Mouse (Mus musculus): Measurements from ENCODE around the gene Slc7a5.

The Slc7a5 gene

GRCm38 (mm10) chr8:121856071-121856746 is 51.3 kb downstream of the Slc7a5 start:
- in situ Hi-C loops (cut with MboI; ENCODE audit: low sequenced_read_pairs), result loop anchor here (10.0 kb wide), 1 partner anchor 69 kb away; no protein-coding TSS in a partner anchor

GRCm38 (mm10) chr8:121853586-121853985 is 53.9 kb downstream of the Slc7a5 start:
- in situ Hi-C loops (cut with MboI; ENCODE audit: low sequenced_read_pairs), result loop anchor here (10.0 kb wide), 1 partner anchor 71 kb away; no protein-coding TSS in a partner anchor

GRCm38 (mm10) chr8:121852464-121852863 is 55.0 kb downstream of the Slc7a5 start:
- in situ Hi-C loops (cut with MboI; ENCODE audit: low sequenced_read_pairs), result loop anchor here (10.0 kb wide), 1 partner anchor 72 kb away; no protein-coding TSS in a partner anchor

- in situ Hi-C loops (cut with MboI; ENCODE audit: low sequenced_read_pairs), result loop anchor here (10.0 kb wide), 1 partner anchor 73 kb away; no protein-coding TSS in a partner anchor
These were observed 55.8 kb downstream of the Slc7a5 start for GRCm38 (mm10) chr8:121851716-121852115.

GRCm38 (mm10) chr8:121850821-121851470 is 56.5 kb downstream of the Slc7a5 start:
- in situ Hi-C loops (cut with MboI; ENCODE audit: low sequenced_read_pairs), result loop anchor here (10.0 kb wide), 1 partner anchor 74 kb away; no protein-coding TSS in a partner anchor

- in situ Hi-C loops (cut with MboI; ENCODE audit: low sequenced_read_pairs), result loop anchor here (10.0 kb wide), 1 partner anchor 74 kb away; no protein-coding TSS in a partner anchor
These were observed 57.1 kb downstream of the Slc7a5 start for GRCm38 (mm10) chr8:121850436-121850820.

- in situ Hi-C loops (cut with MboI; ENCODE audit: low sequenced_read_pairs), result loop anchor here (10.0 kb wide), 1 partner anchor 75 kb away; no protein-coding TSS in a partner anchor
These were observed 57.5 kb downstream of the Slc7a5 start for GRCm38 (mm10) chr8:121850018-121850417.

- in situ Hi-C loops (cut with MboI; ENCODE audit: low sequenced_read_pairs), result no loop called here
These were observed 58.2 kb downstream of the Slc7a5 start for GRCm38 (mm10) chr8:121849303-121849702.

GRCm38 (mm10) chr8:121848495-121848894 is 59.0 kb downstream of the Slc7a5 start:
- in situ Hi-C loops (cut with MboI; ENCODE audit: low sequenced_read_pairs), result no loop called here

- in situ Hi-C loops (cut with MboI; ENCODE audit: low sequenced_read_pairs), result no loop called here
These were observed 59.5 kb downstream of the Slc7a5 start for GRCm38 (mm10) chr8:121847987-121848386.

- in situ Hi-C loops (cut with MboI; ENCODE audit: low sequenced_read_pairs), result no loop called here
These were observed 60.2 kb downstream of the Slc7a5 start for GRCm38 (mm10) chr8:121847261-121847822.

- in situ Hi-C loops (cut with MboI; ENCODE audit: low sequenced_read_pairs), result no loop called here
These were observed 60.7 kb downstream of the Slc7a5 start for GRCm38 (mm10) chr8:121846815-121847214.

GRCm38 (mm10) chr8:121844765-121845164 is 62.7 kb downstream of the Slc7a5 start:
- in situ Hi-C loops (cut with MboI; ENCODE audit: low sequenced_read_pairs), result no loop called here

- in situ Hi-C loops (cut with MboI; ENCODE audit: low sequenced_read_pairs), result no loop called here
These were observed 64.2 kb downstream of the Slc7a5 start for GRCm38 (mm10) chr8:121843184-121843733.

GRCm38 (mm10) chr8:121842064-121842955 is 65.2 kb downstream of the Slc7a5 start:
- in situ Hi-C loops (cut with MboI; ENCODE audit: low sequenced_read_pairs), result no loop called here

- in situ Hi-C loops (cut with MboI; ENCODE audit: low sequenced_read_pairs), result no loop called here
These were observed 66.3 kb downstream of the Slc7a5 start for GRCm38 (mm10) chr8:121841242-121841641.

GRCm38 (mm10) chr8:121832503-121832902 is 75.0 kb downstream of the Slc7a5 start:
- in situ Hi-C loops (cut with MboI; ENCODE audit: low sequenced_read_pairs), result no loop called here

- in situ Hi-C loops (cut with MboI; ENCODE audit: low sequenced_read_pairs), result no loop called here
These were observed 75.4 kb downstream of the Slc7a5 start for GRCm38 (mm10) chr8:121832061-121832460.

All from CH12F3 (cell line).